Mouse (Mus musculus) stomach, postnatal 0 days (tissue): ENCODE data around the gene Ssbp4. TPM values are rescaled to one million over a fixed set of nuclear protein-coding genes. Genes with fewer than 3 reads are reported as not detected.

ENCODE experiments used
- ATAC-seq: fragments of 200-750 bp; cut with Nextera tagmentation; 2 replicates; pipeline ENCODE4 v1.8.0; 2017; ENCODE audit not compliant: low FRiP score, low TSS enrichment
- DNase-seq: peaks from one replicate; pipeline ENCODE4 v3.0.0-alpha.2; 2016; ENCODE audit warnings: low spot score
- H3K27ac ChIP-seq: fragments of 300-500 bp; sonication (generic); replicated peaks from 2 replicates; pipeline ENCODE4 v1.5.1; 2014; ENCODE audit warnings: mild to moderate bottlenecking, control low read depth
- H3K27me3 ChIP-seq: fragments of 300-500 bp; sonication (generic); 2 replicates; pipeline ENCODE4 v1.6.1; 2014; ENCODE audit warnings: low read length; ENCODE audit not compliant: control insufficient read depth, insufficient read depth
- H3K36me3 ChIP-seq: fragments of 300-500 bp; sonication (generic); 2 replicates; pipeline ENCODE4 v1.6.1; 2014; ENCODE audit warnings: low read length, mixed read lengths; ENCODE audit not compliant: control insufficient read depth, insufficient read depth
- H3K4me1 ChIP-seq: fragments of 300-500 bp; sonication (generic); replicated peaks from 2 replicates; pipeline ENCODE4 v1.6.1; 2014; ENCODE audit warnings: antibody characterized with exemption; ENCODE audit not compliant: control insufficient read depth, insufficient read depth
- H3K4me2 ChIP-seq: fragments of 300-500 bp; sonication (generic); replicated peaks from 2 replicates; pipeline ENCODE4 v1.6.1; 2014; ENCODE audit warnings: low read depth, mild to moderate bottlenecking, control low read depth, moderate library complexity
- H3K4me3 ChIP-seq: fragments of 300-500 bp; sonication (generic); 2 replicates; pipeline ENCODE4 v1.5.1; 2014; ENCODE audit warnings: low read depth, low read length, control low read depth
- H3K9ac ChIP-seq: fragments of 300-500 bp; sonication (generic); 2 replicates; pipeline ENCODE4 v1.6.1; 2014; ENCODE audit warnings: mild to moderate bottlenecking, low read length, control low read depth, mixed read lengths
- H3K9me3 ChIP-seq: fragments of 300-500 bp; sonication (generic); 2 replicates; pipeline ENCODE4 v1.6.1; 2016; ENCODE audit warnings: low read length; ENCODE audit not compliant: control insufficient read depth
- CTCF ChIP-seq: IDR thresholded peaks from 2 replicates; pipeline ENCODE4 v1.5.1; 2016; ENCODE audit warnings: antibody characterized with exemption, low read depth, mild to moderate bottlenecking, moderate library complexity
- EP300 ChIP-seq: optimal IDR thresholded peaks from 2 replicates; pipeline ENCODE3; 2016; ENCODE audit warnings: antibody characterized with exemption
- WGBS: fragments of 180-500 bp; shearing (Covaris S2); extraction: QIAGEN DNeasy Blood & Tissue Kit; methylation state at CpG from one replicate; pipeline ENCODE4 v1.1.7; 2014; 5-methylcytosine and 5-hydroxymethylcytosine counted together
- polyA plus RNA-seq: library from polyadenylated mRNA; unstranded; fragments of >200 nt; fragmentation: Nextera tagmentation; extraction: Ambion mirVana; gene quantifications from 2 replicates; pipeline ENCODE4 v1.2.1, GENCODE M21; 2015

Gene Ssbp4
- polyA plus RNA-seq, 1 experiment from 2014 or later, result 66.7 TPM

DNA sequence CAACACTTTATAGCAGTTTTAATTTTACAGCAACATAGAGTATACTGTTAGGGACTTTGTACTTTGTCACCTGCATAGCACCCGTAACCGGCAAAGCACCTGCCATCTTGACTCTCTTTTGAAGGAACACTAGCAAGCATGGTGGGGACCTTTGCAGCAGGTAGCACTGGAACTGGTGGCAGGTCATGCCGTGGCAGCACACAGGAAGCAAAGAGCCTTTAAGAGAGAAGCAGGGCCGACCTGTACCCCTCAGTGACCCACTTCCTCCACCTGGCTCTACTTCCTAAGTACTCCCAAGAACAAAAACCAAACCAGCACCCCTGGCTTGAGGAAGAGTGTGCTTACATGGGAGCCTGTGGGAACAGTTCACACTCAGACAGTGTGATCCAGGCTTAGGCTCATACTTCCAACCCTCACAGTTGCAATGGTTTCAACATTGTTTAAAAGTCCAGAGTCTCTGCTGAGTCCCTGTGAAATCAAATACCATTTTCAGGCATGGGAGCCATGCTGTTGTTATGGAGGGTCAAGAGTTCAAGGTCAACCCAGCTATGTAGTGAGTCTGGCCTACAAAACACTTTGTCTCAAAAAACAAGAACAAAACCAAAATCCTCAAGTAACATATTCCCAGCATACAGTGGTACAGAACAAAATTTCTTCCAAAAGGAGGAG, 53.5 kb downstream of the Ssbp4 start:
- peaks cover 2% of the 10 kb centered on the region; the same call in 1 of the 2 replicates for H3K36me3 ChIP-seq
- no peak overlapping the region for H3K27ac ChIP-seq
- TF ChIP-seq EP300 (no peak), CTCF (no peak)
- H3K9ac ChIP-seq, result no peak overlapping the region
- ATAC-seq (no peak), DNase-seq (no peak)
- H3K4me3 ChIP-seq, result no peak overlapping the region
- H3K27me3 ChIP-seq, result no peaks in the 10 kb centered on the region
- WGBS, result 86% methylated on average over 4 of the region's 4 CpGs
- peaks cover 8% of the 10 kb centered on the region for H3K4me1 ChIP-seq
- no peaks in the 10 kb centered on the region for H3K9me3 ChIP-seq
- no peak overlapping the region for H3K4me2 ChIP-seq

DNA sequence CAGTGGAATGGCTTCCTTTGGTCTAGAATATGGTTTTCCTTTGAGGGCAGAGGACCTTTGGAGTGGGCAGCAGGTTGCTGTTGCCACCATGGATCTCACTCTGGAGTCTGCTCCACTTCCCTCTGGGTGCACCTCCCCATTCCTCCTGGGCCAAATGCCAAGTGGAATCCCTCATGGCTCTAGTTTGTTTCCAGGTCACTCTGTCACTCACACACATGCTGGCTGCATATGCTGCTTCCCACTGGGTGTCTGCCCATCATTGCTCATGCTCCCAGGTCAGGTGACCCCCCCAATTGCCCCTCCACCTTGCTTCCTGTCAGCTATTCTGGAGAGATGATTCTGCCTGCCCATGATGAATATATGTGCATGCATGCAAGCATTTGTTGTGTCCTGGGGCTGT, 54.9 kb downstream of the Ssbp4 start:
- TF ChIP-seq EP300 (no peak), CTCF (no peak)
- 0 out of 2 replicates have a peak overlapping the region, but pooled peaks have one; percentile 53 for H3K27ac ChIP-seq
- no peak overlapping the region for H3K4me3 ChIP-seq
- H3K27me3 ChIP-seq, result no peaks in the 10 kb centered on the region
- H3K4me1 ChIP-seq, result peaks cover 8% of the 10 kb centered on the region
- DNase-seq (peak; percentile 51), ATAC-seq (no peak; the same call in 1 of the 2 replicates)
- H3K9ac ChIP-seq, result no peak overlapping the region
- H3K36me3 ChIP-seq, result peaks cover 2% of the 10 kb centered on the region; the same call in 1 of the 2 replicates
- H3K4me2 ChIP-seq, result no peak overlapping the region
- no peaks in the 10 kb centered on the region for H3K9me3 ChIP-seq

DNA sequence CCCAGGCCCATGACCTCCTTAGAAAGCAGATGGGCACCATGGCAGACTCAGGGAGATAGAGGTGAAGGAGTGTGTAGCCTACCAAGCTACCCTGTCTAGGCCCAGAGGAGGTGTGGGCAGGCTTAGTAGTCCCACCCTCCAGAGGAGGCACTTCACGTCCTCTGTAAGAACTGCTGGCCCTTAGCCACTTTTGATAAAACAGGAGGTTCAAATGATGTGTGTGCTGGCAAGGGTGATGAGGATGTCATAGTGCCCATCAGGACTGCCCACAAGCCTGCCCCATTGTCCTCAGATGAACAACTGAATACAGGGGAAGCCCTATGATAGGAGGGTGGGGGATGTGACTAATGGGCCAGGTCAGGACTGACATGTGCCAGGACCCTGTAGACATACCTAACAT, 55.8 kb downstream of the Ssbp4 start:
- Histone ChIP-seq H3K27me3 (no peaks in the 10 kb centered on the region), H3K9me3 (no peaks in the 10 kb centered on the region), H3K4me1 (peaks cover 8% of the 10 kb centered on the region), H3K4me3 (no peak overlapping the region), H3K27ac (no peak overlapping the region; the same call in 1 of the 2 replicates), H3K4me2 (no peak overlapping the region), H3K9ac (no peak overlapping the region), H3K36me3 (peaks cover 2% of the 10 kb centered on the region; the same call in 1 of the 2 replicates)
- DNase-seq, result no peak
- 4% methylated on average over 1 of the region's 1 CpGs for WGBS
- 0 out of 2 replicates have a peak, but pooled peaks have one; percentile 25 for ATAC-seq
- TF ChIP-seq EP300, result no peak
- TF ChIP-seq CTCF, result no peak

DNA sequence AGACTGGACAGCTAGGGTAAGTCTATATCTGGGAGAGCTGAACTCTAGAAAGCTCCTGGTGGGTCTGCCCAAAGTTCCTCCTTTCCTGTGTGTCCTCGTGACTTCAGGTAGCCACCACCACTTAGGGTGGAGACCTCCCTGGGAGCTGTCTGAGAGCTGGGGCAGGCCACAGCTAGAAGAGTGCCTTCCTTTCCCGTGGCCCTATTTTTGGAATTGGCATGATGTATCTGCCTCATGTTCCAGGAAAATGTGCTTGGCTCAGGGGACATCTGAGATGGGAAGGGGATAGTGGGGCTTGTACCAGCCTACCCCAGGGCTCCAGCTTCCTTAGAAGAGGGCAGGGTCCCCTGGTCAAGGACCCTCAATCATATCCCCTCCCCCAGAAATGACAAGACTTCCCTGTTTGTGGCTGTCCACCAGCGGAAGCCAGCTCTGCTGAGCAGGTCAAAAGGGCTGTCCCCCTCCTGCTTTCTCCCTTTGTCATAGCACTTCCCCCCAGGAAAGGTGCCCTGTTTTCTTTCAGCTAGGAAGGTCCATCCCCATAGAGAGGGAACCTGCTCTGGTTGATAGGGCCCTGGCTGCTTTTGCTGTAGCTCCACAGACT, 57.0 kb downstream of the Ssbp4 start:
- Histone ChIP-seq H3K36me3 (no peaks in the 10 kb centered on the region; the same call in 1 of the 2 replicates), H3K9ac (no peak overlapping the region), H3K4me2 (no peak overlapping the region), H3K27me3 (no peaks in the 10 kb centered on the region), H3K4me1 (peaks cover 8% of the 10 kb centered on the region), H3K4me3 (no peak overlapping the region), H3K27ac (0 out of 2 replicates have a peak overlapping the region, but pooled peaks have one; percentile 40), H3K9me3 (no peaks in the 10 kb centered on the region)
- DNase-seq (no peak), ATAC-seq (no peak)
- TF ChIP-seq CTCF, result no peak
- TF ChIP-seq EP300, result no peak
- WGBS, result 52% methylated on average over 3 of the region's 3 CpGs

DNA sequence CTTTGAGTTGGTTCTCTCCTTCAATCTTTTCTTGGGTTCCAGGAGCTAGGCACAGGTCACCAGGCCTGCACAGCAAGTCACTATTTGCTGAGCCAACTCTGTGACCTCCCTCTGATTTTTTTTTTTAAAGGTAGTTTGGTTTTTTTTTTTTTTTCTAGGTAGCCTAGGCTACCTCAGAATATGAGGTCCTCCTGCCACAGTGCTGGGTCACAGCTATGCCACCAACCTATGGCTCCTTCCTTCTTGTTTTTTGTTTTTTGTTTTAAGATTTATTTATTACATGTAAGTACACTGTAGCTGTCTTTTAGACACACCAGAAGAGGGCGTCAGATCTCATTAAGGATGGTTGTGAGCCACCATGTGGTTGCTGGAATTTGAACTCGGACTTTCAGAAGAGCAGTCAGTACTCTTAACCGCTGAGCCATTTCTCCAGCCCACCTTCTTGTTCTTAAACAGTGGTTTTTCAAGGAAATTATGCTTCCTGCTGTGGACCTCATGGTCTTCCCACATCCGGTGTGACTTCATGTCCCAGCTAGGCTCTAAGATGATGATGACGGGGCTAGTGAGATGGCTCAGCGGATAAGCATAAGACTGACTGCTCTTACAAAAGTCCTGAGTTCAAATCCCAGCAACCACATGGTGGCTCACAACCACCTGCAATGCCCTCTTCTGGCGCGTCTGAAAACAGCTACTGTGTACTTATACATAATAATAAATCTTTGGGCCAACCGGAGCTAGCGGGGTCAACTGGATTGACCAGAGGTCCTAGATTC, 59.1 kb downstream of the Ssbp4 start:
- TF ChIP-seq EP300, result no peak
- TF ChIP-seq CTCF, result peak; percentile 29; the same call in 1 of the 2 replicates
- Histone ChIP-seq H3K4me2 (no peak overlapping the region), H3K27me3 (no peaks in the 10 kb centered on the region), H3K4me3 (no peak overlapping the region), H3K27ac (no peak overlapping the region), H3K4me1 (peaks cover 8% of the 10 kb centered on the region), H3K9me3 (no peaks in the 10 kb centered on the region), H3K9ac (no peak overlapping the region), H3K36me3 (no peaks in the 10 kb centered on the region; the same call in 1 of the 2 replicates)
- 89% methylated on average over 10 of the region's 10 CpGs for WGBS
- DNase-seq (no peak), ATAC-seq (no peak)
